Mouse (Mus musculus) lung, adult 2 months (tissue): Measurements from ENCODE around the gene Elavl3.

ENCODE experiments used
- CTCF ChIP-seq: fragments of 200-500 bp; IDR thresholded peaks from 2 replicates; pipeline ENCODE4 v1.5.1; 2011; ENCODE audit warnings: mild to moderate bottlenecking, low read length, control low read depth; ENCODE audit not compliant: insufficient read depth
- POLR2A ChIP-seq: fragments of 200-500 bp; IDR thresholded peaks from 2 replicates; pipeline ENCODE4 v1.6.1; 2011; ENCODE audit warnings: low read depth, mild to moderate bottlenecking, control low read depth, low read length, borderline replicate concordance; ENCODE audit errors: extremely low read depth

- TF ChIP-seq CTCF (no peak), POLR2A (no peak)
Measured at GRCm38 (mm10) chr9:22098993-22099696, 47.3 kb upstream of the Elavl3 start, which contains the start of gene Cnn1.
